Mouse (Mus musculus): ENCODE measurements around the gene Tln2.

Tln2 gene

DNA sequence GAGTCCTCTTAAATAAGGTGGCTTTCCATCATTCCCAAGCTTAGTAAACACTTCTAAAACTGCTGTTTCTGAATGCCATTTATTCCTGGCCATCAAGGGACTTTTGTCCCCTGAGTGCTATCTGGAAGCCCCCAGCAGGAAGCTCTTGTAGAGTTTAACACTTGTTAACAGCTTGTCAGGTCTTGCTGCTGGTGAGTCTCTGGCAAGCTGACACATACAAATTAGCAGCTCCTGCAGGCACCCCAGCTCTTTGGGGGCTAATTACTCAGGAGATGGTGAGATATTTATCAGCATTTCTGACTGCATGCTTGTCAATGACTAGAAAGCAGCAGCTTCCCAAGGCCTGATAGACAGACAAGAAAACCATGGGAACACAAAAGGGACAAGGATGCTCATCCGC lies 77.2 kb downstream of the Tln2 start:
- DNase-seq (ENCODE audit: low read depth in 2 of 2, low spot score in 2 of 2) = no peak

DNA sequence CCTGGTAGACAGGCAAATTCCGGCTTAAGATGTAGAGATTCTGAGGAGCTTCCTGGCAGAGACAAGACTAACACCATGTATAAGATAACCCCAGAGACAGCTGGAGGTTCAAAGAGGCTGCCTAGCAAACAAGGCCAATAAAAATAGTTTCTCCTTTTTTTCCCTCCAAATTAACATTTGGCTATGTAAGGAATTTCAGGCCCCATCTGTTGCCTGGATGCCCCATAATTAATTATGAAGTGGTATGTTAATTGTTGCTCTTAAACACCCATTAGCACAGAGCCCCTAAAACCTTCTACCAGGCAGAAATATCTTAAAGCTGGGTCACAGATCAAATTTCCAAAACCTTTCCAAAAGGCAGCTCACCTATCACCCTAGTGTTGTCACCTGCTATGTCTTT lies 77.7 kb downstream of the Tln2 start:
- no peak for DNase-seq (ENCODE audit: low read depth in 2 of 2, low spot score in 2 of 2)

- no peak for DNase-seq (ENCODE audit: low read depth in 2 of 2, low spot score in 2 of 2)
Observed at GRCm38 (mm10) chr9:67477445-67477844, 82.1 kb downstream of the Tln2 start.

DNA sequence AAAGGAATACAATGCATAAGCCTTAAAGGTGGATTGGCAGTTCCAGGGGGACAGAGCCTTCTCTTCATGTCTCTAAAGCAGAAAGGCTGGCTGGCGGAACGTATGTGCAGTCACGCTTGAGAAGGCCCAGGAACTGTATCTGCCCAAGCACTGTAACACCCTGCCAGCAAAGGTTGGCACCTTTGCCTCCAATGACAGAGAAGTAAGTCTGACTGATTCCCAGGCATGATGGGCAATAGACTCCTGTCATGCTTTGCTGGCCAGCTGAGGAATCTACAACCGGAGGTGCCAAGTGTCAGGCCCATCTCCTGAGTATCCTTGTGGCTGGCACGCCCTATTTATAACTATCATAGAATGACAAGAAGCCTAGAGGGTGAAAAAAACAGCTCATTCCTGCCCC lies 83.3 kb downstream of the Tln2 start:
- DNase-seq (ENCODE audit: low read depth in 2 of 2, low spot score in 2 of 2) = no peak

GRCm38 (mm10) chr9:67463440-67464122 lies 95.9 kb downstream of the Tln2 start:
- no peak for DNase-seq (ENCODE audit: low read depth in 2 of 2, low spot score in 2 of 2)

- no peak for DNase-seq (ENCODE audit: low read depth in 2 of 2, low spot score in 2 of 2)
Observed at GRCm38 (mm10) chr9:67441484-67441883, 118.0 kb downstream of the Tln2 start.

GRCm38 (mm10) chr9:67437511-67437910 lies 122.0 kb downstream of the Tln2 start:
- DNase-seq (ENCODE audit: low read depth in 2 of 2, low spot score in 2 of 2) = no peak

DNA sequence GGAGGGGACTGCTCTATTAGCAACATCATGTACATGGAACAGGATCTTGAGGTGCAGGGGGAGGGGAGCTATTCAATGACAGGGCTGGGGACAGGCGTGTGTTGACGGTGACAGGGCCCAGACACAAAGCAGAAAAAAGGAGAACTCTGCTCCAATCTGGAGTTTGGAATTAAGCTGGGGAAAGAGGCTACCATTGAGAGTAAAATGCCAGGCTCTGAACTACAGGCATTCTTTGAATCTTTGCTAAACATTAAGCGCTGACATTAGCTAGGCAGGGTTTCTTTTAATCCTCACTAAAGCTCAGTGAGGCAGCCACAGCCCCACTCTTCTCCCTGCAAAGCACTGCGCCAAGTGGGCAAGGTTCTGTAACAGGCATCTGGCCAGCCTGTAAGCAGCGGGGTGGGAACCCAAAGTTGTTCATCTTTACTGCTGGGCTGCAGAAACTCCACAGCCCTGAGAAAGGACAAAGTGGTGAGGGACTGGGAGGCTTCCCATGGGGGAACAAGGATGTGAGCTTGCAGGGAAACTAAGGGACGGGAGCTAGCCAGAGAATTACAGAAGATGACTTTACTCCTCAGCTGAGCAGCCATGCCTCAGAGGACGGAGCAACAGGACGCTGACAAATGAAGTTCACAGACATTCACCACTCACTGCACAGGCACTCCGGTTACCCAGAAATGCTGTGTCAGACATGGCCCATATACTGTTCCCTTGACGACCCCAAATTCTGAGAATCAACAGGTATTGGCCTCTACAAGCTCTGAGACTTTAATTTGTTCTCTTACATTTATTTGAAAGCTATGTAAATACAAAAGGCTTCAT lies 124.0 kb downstream of the Tln2 start:
- DNase-seq (ENCODE audit: low read depth in 2 of 2, low spot score in 2 of 2) = no peak

GRCm38 (mm10) chr9:67429199-67429892 lies 130.2 kb downstream of the Tln2 start:
- DNase-seq (ENCODE audit: low read depth in 2 of 2, low spot score in 2 of 2) = no peak

DNA sequence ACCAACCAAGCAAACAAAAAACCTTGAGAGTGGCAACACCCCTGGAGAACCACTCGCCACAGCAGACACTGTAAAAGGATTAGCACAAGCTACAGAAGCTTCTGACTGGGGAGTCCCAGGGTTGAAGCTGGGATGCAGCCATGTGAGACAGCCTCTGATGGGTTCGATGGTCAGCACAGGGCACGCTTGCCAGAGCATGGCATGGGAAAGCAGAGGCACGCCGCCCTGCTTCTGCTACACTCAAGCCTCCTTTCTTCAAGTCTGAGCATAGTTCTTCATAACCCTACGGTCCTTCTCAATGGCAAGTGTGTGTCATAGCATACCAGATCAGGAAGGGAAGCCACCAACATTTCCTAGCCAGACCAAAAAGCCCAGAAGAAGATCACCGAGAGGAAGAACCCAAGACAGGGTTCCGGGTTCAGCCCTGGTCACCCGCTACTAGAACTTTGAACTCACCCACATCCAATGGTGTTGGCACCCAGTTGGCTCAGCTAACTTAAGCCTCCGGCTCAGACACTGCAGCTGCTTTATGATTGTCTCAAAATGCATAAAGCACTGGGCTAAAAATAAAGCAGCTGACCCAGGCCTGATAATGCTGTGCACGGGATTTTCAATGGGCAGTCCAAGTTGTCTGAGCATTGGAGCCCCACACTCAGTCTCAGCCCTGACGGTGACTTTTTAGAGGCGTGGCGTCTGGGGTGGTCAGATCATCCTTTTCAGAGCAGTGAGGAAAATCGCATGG lies 131.0 kb downstream of the Tln2 start:
- no peak for DNase-seq (ENCODE audit: low read depth in 2 of 2, low spot score in 2 of 2)

DNA sequence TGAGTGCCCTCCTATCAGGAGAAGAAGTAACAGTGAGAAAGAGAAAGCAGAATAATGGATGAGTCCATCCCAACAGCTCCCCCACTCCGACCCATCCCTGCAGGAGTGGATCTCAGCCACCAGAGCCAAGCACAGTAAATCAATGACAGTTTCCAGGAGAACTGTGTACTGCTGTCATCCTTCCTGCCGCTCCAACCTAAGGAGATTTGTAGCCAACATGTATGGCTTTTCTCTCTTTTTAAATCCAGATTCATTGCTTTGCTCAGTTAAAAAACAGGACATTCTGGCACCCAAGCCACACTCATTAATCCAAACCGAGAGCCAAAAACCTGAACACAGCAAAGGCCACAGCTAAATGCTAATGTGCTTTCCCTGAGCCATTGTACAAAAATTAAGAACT lies 133.2 kb downstream of the Tln2 start:
- no peak for DNase-seq (ENCODE audit: low read depth in 2 of 2, low spot score in 2 of 2)

DNA sequence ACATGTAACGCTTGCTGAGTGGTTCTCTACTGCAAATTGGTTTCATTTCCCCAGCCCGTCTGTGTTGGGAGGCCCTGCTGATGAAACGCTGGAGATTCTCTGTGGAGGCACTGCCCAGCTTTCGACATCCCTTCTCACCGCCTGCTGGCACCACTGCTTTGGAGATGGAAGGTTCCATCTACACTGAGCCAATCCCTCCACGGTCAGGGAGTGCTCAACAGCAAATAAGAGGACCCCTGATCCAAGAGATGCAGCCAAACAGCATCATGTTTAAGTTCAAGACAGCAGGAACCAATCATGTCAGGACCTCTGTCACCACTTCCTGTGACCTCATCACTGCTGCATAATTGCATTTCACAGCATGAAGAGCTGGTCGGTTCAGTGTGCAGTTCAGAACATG lies 135.4 kb downstream of the Tln2 start:
- DNase-seq (ENCODE audit: low read depth in 2 of 2, low spot score in 2 of 2) = no peak

DNA sequence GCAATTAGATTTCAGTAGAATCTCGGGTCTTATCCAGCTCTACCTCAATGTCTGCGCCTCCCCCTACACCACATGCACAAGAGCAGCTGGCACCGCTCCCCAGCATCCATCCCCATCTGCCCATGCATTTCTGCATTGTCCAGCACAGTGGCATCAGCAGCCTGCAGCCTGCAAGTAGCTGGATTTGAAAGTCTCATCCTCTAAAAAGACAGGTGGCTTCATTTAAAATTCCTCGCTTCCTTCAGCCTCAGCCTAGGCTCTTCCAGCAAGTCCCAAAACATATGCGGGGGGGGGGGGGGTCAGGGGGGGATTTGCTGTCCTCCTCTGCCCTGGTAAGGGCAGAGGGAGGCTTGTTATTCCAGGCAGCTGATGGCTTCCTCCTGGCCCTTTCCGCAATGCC lies 141.4 kb downstream of the Tln2 start:
- no peak for DNase-seq (ENCODE audit: low read depth in 2 of 2, low spot score in 2 of 2)

GRCm38 (mm10) chr9:67410667-67411066 lies 148.8 kb downstream of the Tln2 start:
- DNase-seq (ENCODE audit: low read depth in 2 of 2, low spot score in 2 of 2) = no peak

GRCm38 (mm10) chr9:67404736-67405135 lies 154.8 kb downstream of the Tln2 start:
- DNase-seq (ENCODE audit: low read depth in 2 of 2, low spot score in 2 of 2) = no peak

- DNase-seq (ENCODE audit: low read depth in 2 of 2, low spot score in 2 of 2) = no peak
Observed at GRCm38 (mm10) chr9:67399563-67399962, 159.9 kb downstream of the Tln2 start.

DNA sequence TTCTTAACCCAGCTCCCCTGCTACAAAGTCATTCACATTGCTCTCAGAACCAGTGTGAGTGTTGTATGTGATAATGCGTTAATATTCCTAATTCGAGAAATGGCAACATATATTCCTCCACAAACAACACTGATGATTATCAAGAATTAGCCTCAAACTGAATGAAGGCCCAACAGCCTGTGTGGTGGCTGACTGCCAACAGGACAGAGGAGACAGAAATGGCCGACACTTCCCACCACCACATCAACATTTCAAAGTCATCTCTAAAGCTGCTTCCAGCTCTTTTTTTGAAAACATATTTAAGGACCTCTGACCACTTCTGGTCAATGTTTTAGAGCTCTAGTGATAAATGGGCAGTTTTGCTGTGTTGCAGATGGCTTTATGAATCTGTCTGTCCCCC lies 161.7 kb downstream of the Tln2 start:
- DNase-seq (ENCODE audit: low read depth in 2 of 2, low spot score in 2 of 2) = no peak

DNA sequence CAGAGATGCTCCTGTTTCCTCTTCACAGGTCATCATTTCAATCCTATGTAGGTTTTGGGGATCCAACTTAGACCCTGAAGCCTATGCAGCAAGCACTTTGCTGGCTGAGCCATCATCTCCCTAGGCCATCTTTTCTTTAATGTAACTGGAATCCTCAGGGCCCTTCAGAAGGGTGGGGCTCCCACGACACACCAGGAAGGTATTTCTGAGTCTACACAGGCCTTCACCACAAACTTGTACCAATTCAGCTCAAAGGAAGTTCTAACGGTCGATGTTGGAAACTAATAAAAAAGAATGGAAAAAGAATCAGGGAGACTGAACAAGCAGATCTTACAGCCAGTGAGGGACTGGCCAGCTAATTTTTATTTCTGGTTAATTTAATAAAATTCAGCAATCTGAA lies 163.1 kb downstream of the Tln2 start:
- DNase-seq (ENCODE audit: low read depth in 2 of 2, low spot score in 2 of 2) = no peak

DNA sequence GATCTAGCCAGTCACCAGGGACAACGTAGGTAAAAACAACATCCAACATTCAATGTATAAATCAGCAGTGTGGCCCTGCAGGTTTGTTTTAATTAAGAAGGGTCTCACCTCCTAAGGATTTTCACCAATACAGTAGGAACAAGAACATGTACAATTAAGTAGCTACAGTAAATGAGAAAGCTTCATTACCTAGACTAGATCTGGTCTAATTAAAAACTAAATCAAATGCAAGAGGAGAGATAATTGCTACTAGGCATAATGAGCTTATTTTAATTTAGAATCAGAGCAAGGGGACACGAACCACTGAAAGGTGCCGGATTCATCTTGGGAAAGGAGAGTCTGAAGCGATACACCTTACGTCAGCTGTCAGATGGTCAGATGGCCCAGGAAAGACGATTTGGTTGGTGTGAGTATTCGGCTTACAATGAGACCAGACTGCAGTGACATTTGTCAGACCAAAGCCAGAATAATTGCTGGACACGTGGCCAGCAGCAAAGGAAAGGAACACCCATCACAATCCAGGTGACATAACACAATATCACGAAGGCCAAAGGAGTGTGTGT lies 175.4 kb downstream of the Tln2 start:
- DNase-seq (ENCODE audit: low read depth in 2 of 2, low spot score in 2 of 2) = no peak

- DNase-seq (ENCODE audit: low read depth in 2 of 2, low spot score in 2 of 2) = no peak
Observed at GRCm38 (mm10) chr9:67380095-67380494, 179.4 kb downstream of the Tln2 start.

GRCm38 (mm10) chr9:67378772-67379171 lies 180.7 kb downstream of the Tln2 start:
- no peak for DNase-seq (ENCODE audit: low read depth in 2 of 2, low spot score in 2 of 2)
